28 mouse cellular contexts compared by ENCODE assay signal in genomic region chr7:35813306-35813705, GRCm38 (mm10). TPM values are rescaled to one million over a fixed set of nuclear protein-coding genes. Genes with fewer than 3 reads are reported as not detected.
DNase-seq lines count a peak whose midpoint lies in the region; ATAC-seq lines count a peak whose summit lies in the region.
"Had no signal": no experiment of that assay in that cellular context is flagged by ENCODE, and none has a peak within 500 bp of the region (broad histone marks: within the 10 kb centered on the region; RNA-seq: fewer than 3 reads in every experiment).

No protein-coding gene starts in this region.

- no peak overlapping the region for H3K27ac ChIP-seq in midbrain, embryonic 11.5 days (ENCODE audit: low read depth, low read length)
- no peak overlapping the region for H3K27ac ChIP-seq in midbrain, embryonic 13.5 days
- no peak overlapping the region for H3K27ac ChIP-seq in hindbrain, embryonic 13.5 days
- H3K27ac ChIP-seq in forebrain, embryonic 14.5 days (ENCODE audit: low read depth, low read length) = no peak overlapping the region
- H3K27ac ChIP-seq: embryonic facial prominence, embryonic 10.5 days; embryonic facial prominence, embryonic 13.5 days; forebrain, embryonic 12.5 days; heart, embryonic 10.5 days; heart, embryonic 13.5 days; hindbrain, embryonic 12.5 days had no signal

- no peaks in the 10 kb centered on the region for H3K9me3 ChIP-seq in midbrain, embryonic 11.5 days (ENCODE audit: control insufficient read depth, low read length)
- H3K9me3 ChIP-seq in midbrain, embryonic 13.5 days = no peaks in the 10 kb centered on the region
- H3K9me3 ChIP-seq in hindbrain, embryonic 13.5 days = no peaks in the 10 kb centered on the region
- no peaks in the 10 kb centered on the region for H3K9me3 ChIP-seq in forebrain, embryonic 14.5 days (replicated peaks; ENCODE audit: control insufficient read depth, low read length)
- H3K9me3 ChIP-seq: embryonic facial prominence, embryonic 10.5 days; embryonic facial prominence, embryonic 13.5 days; forebrain, embryonic 12.5 days; heart, embryonic 10.5 days; heart, embryonic 13.5 days; hindbrain, embryonic 12.5 days had no signal

- no peak overlapping the region for H3K4me2 ChIP-seq in midbrain, embryonic 11.5 days
- H3K4me2 ChIP-seq in midbrain, embryonic 13.5 days (replicated peaks) = no peak overlapping the region
- no peak overlapping the region for H3K4me2 ChIP-seq in hindbrain, embryonic 13.5 days
- no peak overlapping the region for H3K4me2 ChIP-seq in forebrain, embryonic 14.5 days (ENCODE audit: low read length)
- H3K4me2 ChIP-seq: embryonic facial prominence, embryonic 13.5 days; forebrain, embryonic 12.5 days; heart, embryonic 13.5 days; hindbrain, embryonic 12.5 days had no signal

- no peaks in the 10 kb centered on the region for H3K36me3 ChIP-seq in midbrain, embryonic 11.5 days (ENCODE audit: control insufficient read depth, insufficient read depth, low read length)
- H3K36me3 ChIP-seq in midbrain, embryonic 13.5 days = no peaks in the 10 kb centered on the region
- no peaks in the 10 kb centered on the region for H3K36me3 ChIP-seq in hindbrain, embryonic 13.5 days
- H3K36me3 ChIP-seq in forebrain, embryonic 14.5 days (ENCODE audit: control insufficient read depth, insufficient read depth, low read length) = no peaks in the 10 kb centered on the region
- H3K36me3 ChIP-seq: embryonic facial prominence, embryonic 10.5 days; embryonic facial prominence, embryonic 13.5 days; forebrain, embryonic 12.5 days; heart, embryonic 10.5 days; heart, embryonic 13.5 days; hindbrain, embryonic 12.5 days had no signal

- H3K4me1 ChIP-seq in midbrain, embryonic 11.5 days (ENCODE audit: control insufficient read depth, insufficient read depth, low read length) = no peaks in the 10 kb centered on the region
- no peaks in the 10 kb centered on the region for H3K4me1 ChIP-seq in midbrain, embryonic 13.5 days (replicated peaks)
- no peaks in the 10 kb centered on the region for H3K4me1 ChIP-seq in hindbrain, embryonic 13.5 days (replicated peaks)
- no peaks in the 10 kb centered on the region for H3K4me1 ChIP-seq in forebrain, embryonic 14.5 days (ENCODE audit: control insufficient read depth, insufficient read depth, low read length)
- H3K4me1 ChIP-seq: embryonic facial prominence, embryonic 13.5 days; forebrain, embryonic 12.5 days; heart, embryonic 10.5 days; heart, embryonic 13.5 days; hindbrain, embryonic 12.5 days had no signal

- ATAC-seq in frontal cortex, adult (ENCODE audit: low TSS enrichment) = peak; percentile 23; the same call in 1 of the 2 replicates
- no peak for ATAC-seq in midbrain, embryonic 11.5 days (ENCODE audit: low FRiP score)
- no peak for ATAC-seq in midbrain, embryonic 13.5 days
- no peak for ATAC-seq in hindbrain, embryonic 13.5 days (ENCODE audit: low FRiP score)
- no peak for ATAC-seq in forebrain, embryonic 14.5 days
- ATAC-seq: forebrain, embryonic 16.5 days; hindbrain, embryonic 16.5 days had no signal

- H3K27me3 ChIP-seq in midbrain, embryonic 11.5 days (ENCODE audit: control insufficient read depth, insufficient read depth, low read length) = no peaks in the 10 kb centered on the region
- H3K27me3 ChIP-seq in midbrain, embryonic 13.5 days = no peaks in the 10 kb centered on the region
- H3K27me3 ChIP-seq in hindbrain, embryonic 13.5 days = no peaks in the 10 kb centered on the region
- no peaks in the 10 kb centered on the region for H3K27me3 ChIP-seq in forebrain, embryonic 14.5 days (replicated peaks; ENCODE audit: control insufficient read depth, insufficient read depth, low read length)
- H3K27me3 ChIP-seq: embryonic facial prominence, embryonic 13.5 days; forebrain, embryonic 12.5 days; hindbrain, embryonic 12.5 days had no signal

- WGBS in midbrain, embryonic 11.5 days = 86% methylated on average over 11 of the region's 11 CpGs
- 84% methylated on average over 11 of the region's 11 CpGs for WGBS in midbrain, embryonic 13.5 days
- 87% methylated on average over 11 of the region's 11 CpGs for WGBS in hindbrain, embryonic 13.5 days
- 85% methylated on average over 11 of the region's 11 CpGs for WGBS in forebrain, embryonic 14.5 days

- H3K4me3 ChIP-seq in midbrain, embryonic 11.5 days (ENCODE audit: low read depth, low read length) = no peak overlapping the region
- H3K4me3 ChIP-seq in midbrain, embryonic 13.5 days (replicated peaks) = no peak overlapping the region
- H3K4me3 ChIP-seq in hindbrain, embryonic 13.5 days = no peak overlapping the region
- no peak overlapping the region for H3K4me3 ChIP-seq in forebrain, embryonic 14.5 days (ENCODE audit: low read depth, low read length)
- H3K4me3 ChIP-seq: embryonic facial prominence, embryonic 10.5 days; embryonic facial prominence, embryonic 13.5 days; erythroblast, embryonic 14.5 days; forebrain, embryonic 12.5 days; heart, embryonic 10.5 days; heart, embryonic 13.5 days; hindbrain, embryonic 12.5 days had no signal

- no peak for DNase-seq in frontal cortex, postnatal 36 days (ENCODE audit: low spot score in 2 of 2)
- peak; percentile 45 for DNase-seq in midbrain, embryonic 11.5 days (ENCODE audit: low spot score, missing footprints)
- DNase-seq in A20 (ENCODE audit: low read depth, low spot score) = peak; percentile 80
- DNase-seq in right cerebral cortex, postnatal 14 days = peak; percentile 13
- DNase-seq in forebrain, embryonic 14.5 days (ENCODE audit: low spot score) = no peak
- DNase-seq: adrenal gland, adult 2 months; adrenal gland, postnatal 14 days; B cell, adult 2 months; cerebellum, adult 11-12 months; cerebellum, adult 8-10 months; cerebellum, postnatal 10 days; cerebellum, postnatal 36 days; embryo, embryonic 11 days; gastrocnemius, postnatal 25 days; heart, adult 18-20 months; heart, postnatal 14 days had no signal

- no peak overlapping the region for H3K9ac ChIP-seq in midbrain, embryonic 11.5 days (ENCODE audit: low read length)
- no peak overlapping the region for H3K9ac ChIP-seq in midbrain, embryonic 13.5 days (replicated peaks)
- H3K9ac ChIP-seq in hindbrain, embryonic 13.5 days = no peak overlapping the region
- no peak overlapping the region for H3K9ac ChIP-seq in forebrain, embryonic 14.5 days (ENCODE audit: low read length)
- H3K9ac ChIP-seq: embryonic facial prominence, embryonic 13.5 days; forebrain, embryonic 12.5 days; heart, embryonic 13.5 days; hindbrain, embryonic 12.5 days had no signal

RNA-seq across cellular contexts. Expression of gene Zfp507, which starts 10.5 kb away (rescaled TPM):
- 16.1 and 16.3 TPM in 2 replicates for polyA plus RNA-seq in midbrain, embryonic 11.5 days (2014; fragmentation: Nextera tagmentation; extraction: Ambion mirVana)
- polyA plus RNA-seq in midbrain, embryonic 13.5 days (2015; fragmentation: Nextera tagmentation; extraction: Ambion mirVana) = 15.2 and 18.3 TPM in 2 replicates
- 16.9 and 18.5 TPM in 2 replicates for polyA plus RNA-seq in hindbrain, embryonic 13.5 days (2015; fragmentation: Nextera tagmentation; extraction: Ambion mirVana)
- 12.0 and 12.5 TPM in 2 replicates for polyA plus RNA-seq in forebrain, embryonic 14.5 days (2014; fragmentation: Nextera tagmentation; extraction: Ambion mirVana)

RNA-seq across cellular contexts. Expression of gene Dpy19l3, which starts 59.1 kb away (rescaled TPM):
- 37.2 and 38.5 TPM in 2 replicates for polyA plus RNA-seq in midbrain, embryonic 11.5 days (2014; fragmentation: Nextera tagmentation; extraction: Ambion mirVana)
- 37.2 and 42.7 TPM in 2 replicates for polyA plus RNA-seq in midbrain, embryonic 13.5 days (2015; fragmentation: Nextera tagmentation; extraction: Ambion mirVana)
- 36.4 and 42.5 TPM in 2 replicates for polyA plus RNA-seq in hindbrain, embryonic 13.5 days (2015; fragmentation: Nextera tagmentation; extraction: Ambion mirVana)
- 58.8 and 59.7 TPM in 2 replicates for polyA plus RNA-seq in forebrain, embryonic 14.5 days (2014; fragmentation: Nextera tagmentation; extraction: Ambion mirVana)

Comparison
In these comparisons a context has a peak if more than half of its experiments do, and no peak if none do; other contexts are left out.
1. DNase-seq: peak in midbrain, embryonic 11.5 days (single experiment), A20 (single experiment) and right cerebral cortex, postnatal 14 days (single experiment); none in frontal cortex, postnatal 36 days (0 of 2) and forebrain, embryonic 14.5 days (single experiment).